Mouse (Mus musculus): ENCODE measurements around the gene Phc1. TPM values are rescaled to one million over a fixed set of nuclear protein-coding genes. Genes with fewer than 3 reads are reported as not detected.
"Not testable (repeated sequence)": the region's sequence is repeated elsewhere in the genome, so short reads cannot be mapped to it uniquely, and the experiment has no call there.

Gene Phc1
- polyA plus RNA-seq (2012; rRNA removed) = 193 and 198 TPM in 2 replicates

DNA sequence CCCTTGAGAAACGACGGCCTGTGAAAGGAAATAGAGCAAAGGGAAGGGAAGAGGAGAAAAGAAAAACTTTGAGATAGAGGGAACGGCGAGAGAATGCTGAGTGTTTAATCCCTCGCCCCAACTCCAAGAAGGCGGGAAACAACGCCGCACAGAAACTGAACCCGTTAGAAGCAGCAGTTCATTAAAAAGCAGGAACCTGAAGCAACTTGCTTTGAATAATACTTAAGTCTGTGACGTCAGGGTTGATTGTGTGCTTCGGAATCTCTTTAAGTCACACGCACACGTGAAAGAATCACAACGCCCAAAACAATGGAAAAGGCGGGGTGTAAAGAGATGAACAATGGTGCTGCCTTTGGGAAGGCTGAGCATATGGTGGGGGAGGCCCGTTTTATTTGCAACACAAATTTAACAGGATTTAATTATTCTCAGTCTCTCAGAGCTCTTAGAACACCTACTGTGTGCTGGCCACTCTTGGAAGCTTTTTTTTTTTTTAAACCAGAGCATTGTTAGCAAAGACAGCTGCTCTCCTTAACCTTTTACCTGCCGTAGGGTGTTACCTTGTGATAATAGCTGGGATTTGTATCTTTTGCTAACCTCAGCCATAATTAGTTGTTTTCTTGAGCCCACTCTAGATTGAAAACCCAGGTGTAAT, at the start of gene Phc1:
Gene Phc1 (minus strand): TSS at position 213 of the 652 bp plus-strand sequence.
- Histone ChIP-seq H3K27me3 (ENCODE audit: control insufficient read depth, insufficient read depth, low read length) (no peaks in the 10 kb centered on the region), H3K4me1 (ENCODE audit: control insufficient read depth, insufficient read depth, low read length) (peaks cover 2% of the 10 kb centered on the region), H3K27ac (ENCODE audit: control insufficient read depth, insufficient read depth, low read depth, low read length) (peak within 1 kb of the TSS; percentile 96), H3K4me3 (ENCODE audit: control insufficient read depth, low read depth, low read length) (peak within 1 kb of the TSS; percentile 98), H3K36me3 (ENCODE audit: control insufficient read depth, insufficient read depth, low read length) (no peaks in the 10 kb centered on the region)
- TF ChIP-seq POLR2A (IDR thresholded peaks at IDR 0.05; ENCODE audit: control insufficient read depth, low read depth, low read length) = no peak; the same call in 1 of the 2 replicates
- no peak for TF ChIP-seq CTCF (IDR thresholded peaks at IDR 0.05; ENCODE audit: control insufficient read depth, insufficient read depth, insufficient replicate concordance, low read depth, low read length)

DNA sequence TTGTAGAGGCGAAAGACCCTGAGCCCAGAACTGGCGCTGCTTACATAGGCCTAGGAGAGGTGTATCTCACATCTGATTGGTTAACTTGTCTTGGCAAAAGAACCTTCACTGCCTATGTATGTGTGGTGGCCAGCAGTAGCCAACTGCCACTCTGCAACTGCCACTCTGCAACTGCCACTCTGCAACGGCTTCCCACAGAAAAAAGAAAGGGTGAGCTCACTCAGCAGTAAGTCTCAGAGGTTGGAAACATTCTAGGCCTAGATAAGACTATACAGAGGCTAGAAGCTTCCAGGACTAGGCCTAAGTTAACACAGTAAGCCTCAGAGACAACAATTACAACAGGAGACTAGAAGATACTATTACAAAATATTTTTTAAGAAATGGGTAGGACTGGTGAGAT, 49.6 kb upstream of the Phc1 start:
- H3K36me3 ChIP-seq (ENCODE audit: control insufficient read depth, insufficient read depth, low read length); H3K4me3 ChIP-seq (ENCODE audit: control insufficient read depth, low read depth, low read length); H3K27me3 ChIP-seq (ENCODE audit: control insufficient read depth, insufficient read depth, low read length): not testable (repeated sequence)
- Histone ChIP-seq H3K27ac (ENCODE audit: control insufficient read depth, insufficient read depth, low read depth, low read length) (peak overlapping the region; percentile 30), H3K4me1 (ENCODE audit: control insufficient read depth, insufficient read depth, low read length) (peaks cover 28% of the 10 kb centered on the region)

DNA sequence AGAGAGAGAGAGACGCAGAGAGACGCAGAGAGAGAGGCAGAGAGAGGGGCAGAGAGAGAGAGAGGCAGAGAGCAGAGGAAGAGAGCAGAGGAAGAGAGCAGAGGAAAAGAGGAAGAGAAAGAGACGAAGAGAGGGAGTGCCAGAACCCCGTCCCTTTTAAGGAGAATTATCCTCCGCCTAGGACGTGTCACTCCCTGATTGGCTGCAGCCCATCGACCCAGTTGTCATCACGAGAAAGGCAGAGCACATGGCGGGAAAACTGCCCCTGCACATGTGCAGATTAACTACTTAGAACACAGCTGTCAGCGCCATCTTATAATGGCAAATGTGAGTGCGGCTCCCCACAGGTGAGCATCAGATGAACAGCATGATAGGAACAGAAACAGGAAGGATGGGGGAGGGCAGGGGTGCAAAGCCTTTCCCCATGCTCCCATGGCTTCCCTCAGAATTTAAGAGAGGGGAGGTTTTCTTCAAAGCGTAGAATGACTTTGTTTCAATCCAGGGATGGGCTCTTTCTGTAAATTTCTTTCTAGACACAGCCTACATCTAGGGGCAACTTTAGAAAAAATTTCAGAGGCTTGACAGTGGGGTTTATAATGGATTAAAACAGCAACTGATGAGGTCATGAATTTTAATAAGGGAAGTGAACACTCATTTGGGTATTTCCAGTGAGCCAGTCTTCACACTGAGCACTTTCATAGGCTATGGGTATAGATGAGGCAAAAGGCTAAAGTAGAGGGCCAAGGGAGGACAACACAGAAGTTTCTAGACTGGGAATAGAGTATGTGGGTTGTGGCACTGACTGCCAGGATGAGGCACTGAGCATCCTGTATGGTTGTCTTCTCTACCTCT, 47.0 kb upstream of the Phc1 start:
- H3K27ac ChIP-seq (ENCODE audit: control insufficient read depth, insufficient read depth, low read depth, low read length); H3K36me3 ChIP-seq (ENCODE audit: control insufficient read depth, insufficient read depth, low read length); H3K4me3 ChIP-seq (ENCODE audit: control insufficient read depth, low read depth, low read length); H3K27me3 ChIP-seq (ENCODE audit: control insufficient read depth, insufficient read depth, low read length): not testable (repeated sequence)
- peaks cover 13% of the 10 kb centered on the region for H3K4me1 ChIP-seq (ENCODE audit: control insufficient read depth, insufficient read depth, low read length)

DNA sequence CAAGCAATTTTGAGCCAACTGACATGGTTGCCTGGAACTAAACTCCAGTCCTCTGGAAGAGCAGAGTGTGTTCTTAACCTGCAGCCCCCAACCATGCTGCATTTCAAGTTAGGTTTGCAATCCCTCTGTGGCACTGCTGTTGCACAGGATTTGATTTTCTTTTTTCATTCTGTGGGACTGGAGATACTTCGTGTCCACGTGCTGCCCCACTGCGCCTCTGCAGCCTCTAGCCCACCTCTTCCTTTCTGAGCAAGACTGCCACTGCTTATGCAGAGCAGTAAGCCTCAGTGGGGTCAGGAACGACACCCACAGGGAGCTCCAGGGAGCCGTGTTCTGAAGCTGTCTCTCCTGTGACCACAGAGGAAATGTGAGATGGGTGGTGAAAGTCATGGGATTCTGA, 45.4 kb upstream of the Phc1 start:
- Histone ChIP-seq H3K36me3 (ENCODE audit: control insufficient read depth, insufficient read depth, low read length) (no peaks in the 10 kb centered on the region), H3K27me3 (ENCODE audit: control insufficient read depth, insufficient read depth, low read length) (no peaks in the 10 kb centered on the region), H3K4me3 (ENCODE audit: control insufficient read depth, low read depth, low read length) (no peak overlapping the region), H3K4me1 (ENCODE audit: control insufficient read depth, insufficient read depth, low read length) (peaks cover 6% of the 10 kb centered on the region), H3K27ac (ENCODE audit: control insufficient read depth, insufficient read depth, low read depth, low read length) (no peak overlapping the region)
- TF ChIP-seq POLR2A (IDR thresholded peaks at IDR 0.05; ENCODE audit: control insufficient read depth, low read depth, low read length) (no peak), CTCF (IDR thresholded peaks at IDR 0.05; ENCODE audit: control insufficient read depth, insufficient read depth, insufficient replicate concordance, low read depth, low read length) (no peak)

DNA sequence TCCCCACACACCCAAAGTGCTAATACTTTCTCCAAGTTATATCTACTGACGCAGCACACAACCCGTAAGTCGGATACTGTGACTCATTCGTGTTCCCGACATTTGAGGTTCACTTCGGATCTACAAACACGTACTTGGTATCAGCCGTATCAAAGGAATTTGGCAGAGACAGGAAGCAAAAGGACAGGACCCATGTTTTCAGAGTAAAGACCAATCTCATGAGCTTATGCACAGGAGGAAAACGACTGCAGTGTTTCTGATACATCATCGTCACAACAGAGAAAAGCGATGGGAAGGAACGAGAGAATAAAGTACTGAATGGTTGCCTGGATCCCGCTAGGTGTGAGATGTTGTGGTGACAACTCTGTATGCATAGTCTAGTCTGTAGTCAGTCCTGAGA, 44.5 kb upstream of the Phc1 start:
- no peaks in the 10 kb centered on the region for H3K27me3 ChIP-seq (ENCODE audit: control insufficient read depth, insufficient read depth, low read length)
- no peak overlapping the region for H3K27ac ChIP-seq (ENCODE audit: control insufficient read depth, insufficient read depth, low read depth, low read length)
- no peaks in the 10 kb centered on the region for H3K36me3 ChIP-seq (ENCODE audit: control insufficient read depth, insufficient read depth, low read length)
- TF ChIP-seq POLR2A (IDR thresholded peaks at IDR 0.05; ENCODE audit: control insufficient read depth, low read depth, low read length) (no peak), CTCF (IDR thresholded peaks at IDR 0.05; ENCODE audit: control insufficient read depth, insufficient read depth, insufficient replicate concordance, low read depth, low read length) (no peak)
- H3K4me3 ChIP-seq (ENCODE audit: control insufficient read depth, low read depth, low read length) = no peak overlapping the region
- H3K4me1 ChIP-seq (ENCODE audit: control insufficient read depth, insufficient read depth, low read length) = peaks cover 4% of the 10 kb centered on the region

DNA sequence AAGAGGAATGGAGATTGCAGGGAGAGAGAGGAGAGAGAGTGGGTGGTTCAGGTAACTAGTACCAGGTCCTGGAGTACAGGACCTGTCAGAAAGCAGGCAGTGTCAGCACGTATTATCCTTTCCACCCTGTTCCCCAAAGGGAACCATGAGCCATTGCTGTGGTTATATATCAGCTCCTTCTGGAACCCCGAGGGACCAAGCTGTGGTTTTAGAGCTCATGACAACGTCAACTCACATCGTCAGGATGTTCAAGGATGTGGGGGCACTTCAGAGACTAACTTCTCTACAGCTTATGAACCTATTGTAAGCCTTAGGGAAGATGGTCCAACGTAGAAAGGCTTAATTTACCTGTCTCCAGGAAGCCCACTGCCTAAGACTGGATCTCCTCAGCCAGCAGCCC, 42.9 kb upstream of the Phc1 start:
- no peak overlapping the region for H3K27ac ChIP-seq (ENCODE audit: control insufficient read depth, insufficient read depth, low read depth, low read length)
- H3K27me3 ChIP-seq (ENCODE audit: control insufficient read depth, insufficient read depth, low read length) = no peaks in the 10 kb centered on the region
- H3K4me3 ChIP-seq (ENCODE audit: control insufficient read depth, low read depth, low read length) = no peak overlapping the region
- TF ChIP-seq CTCF (IDR thresholded peaks at IDR 0.05; ENCODE audit: control insufficient read depth, insufficient read depth, insufficient replicate concordance, low read depth, low read length) (no peak), POLR2A (IDR thresholded peaks at IDR 0.05; ENCODE audit: control insufficient read depth, low read depth, low read length) (no peak)
- no peaks in the 10 kb centered on the region for H3K36me3 ChIP-seq (ENCODE audit: control insufficient read depth, insufficient read depth, low read length)
- H3K4me1 ChIP-seq (ENCODE audit: control insufficient read depth, insufficient read depth, low read length) = peaks cover 4% of the 10 kb centered on the region

DNA sequence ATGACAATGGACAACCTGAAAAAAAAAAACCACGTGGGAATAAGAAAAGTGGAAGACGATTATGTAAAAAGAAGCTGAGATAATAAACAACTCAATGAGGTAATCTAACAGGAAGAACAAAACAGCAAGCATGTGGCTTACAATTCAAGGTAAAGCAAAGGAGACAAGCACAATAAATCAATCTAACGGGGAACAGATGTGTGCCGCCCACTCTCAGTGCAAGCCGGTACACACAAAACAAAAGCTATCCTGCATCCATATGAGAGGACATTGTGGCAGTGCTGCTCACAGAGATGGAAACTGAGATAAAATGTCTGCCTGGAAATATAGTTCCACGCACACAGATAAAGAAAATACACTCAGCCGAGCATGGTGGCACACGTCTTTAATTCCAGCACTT, 41.7 kb upstream of the Phc1 start:
- H3K27ac ChIP-seq (ENCODE audit: control insufficient read depth, insufficient read depth, low read depth, low read length) = no peak overlapping the region
- TF ChIP-seq POLR2A (IDR thresholded peaks at IDR 0.05; ENCODE audit: control insufficient read depth, low read depth, low read length) = no peak
- TF ChIP-seq CTCF (IDR thresholded peaks at IDR 0.05; ENCODE audit: control insufficient read depth, insufficient read depth, insufficient replicate concordance, low read depth, low read length) = no peak
- H3K4me1 ChIP-seq (ENCODE audit: control insufficient read depth, insufficient read depth, low read length) = peaks cover 4% of the 10 kb centered on the region
- H3K4me3 ChIP-seq (ENCODE audit: control insufficient read depth, low read depth, low read length) = no peak overlapping the region
- H3K36me3 ChIP-seq (ENCODE audit: control insufficient read depth, insufficient read depth, low read length) = no peaks in the 10 kb centered on the region
- H3K27me3 ChIP-seq (ENCODE audit: control insufficient read depth, insufficient read depth, low read length) = no peaks in the 10 kb centered on the region

Measured in testis, adult 2 months (tissue).